Comparison of ENCODE assay signal across 9 mouse cellular contexts in the genomic region with DNA sequence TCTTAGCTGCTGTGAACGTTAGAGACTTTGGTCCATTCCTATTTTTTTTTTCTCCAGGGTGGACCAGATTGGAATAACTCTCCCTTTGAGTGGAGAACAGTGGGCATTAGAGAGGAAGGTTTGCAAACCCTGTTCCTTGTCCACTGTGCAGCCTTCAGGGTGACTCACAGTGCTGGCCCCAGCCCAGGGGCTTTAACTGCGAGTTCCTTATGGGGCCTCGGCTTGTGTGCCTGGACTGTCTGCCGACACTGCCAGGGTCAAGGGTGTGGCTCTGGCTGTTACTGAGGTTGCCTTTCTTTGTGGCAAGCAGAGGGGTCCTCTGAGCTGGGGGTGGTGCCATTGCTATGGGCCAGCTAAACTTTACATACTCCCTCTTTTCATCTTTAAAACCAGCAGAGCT. TPM values are rescaled to one million over a fixed set of nuclear protein-coding genes. Genes with fewer than 3 reads are reported as not detected.
DNase-seq lines count a peak whose midpoint lies in the region; ATAC-seq and TF ChIP-seq lines count a peak whose summit lies in the region.
"Had no signal": no experiment of that assay in that cellular context is flagged by ENCODE, and none has a peak within 500 bp of the region (broad histone marks: within the 10 kb centered on the region; RNA-seq: fewer than 3 reads in every experiment).

No protein-coding gene starts in this region.

- no peak for TF ChIP-seq EP300 in heart, adult 2 months (IDR thresholded peaks at IDR 0.05; ENCODE audit: insufficient read depth, low read depth, low read length)

- no peak overlapping the region for H3K4me2 ChIP-seq in stomach, embryonic 16.5 days (ENCODE audit: low read depth, low read length)
- H3K4me2 ChIP-seq: embryonic facial prominence, embryonic 12.5 days had no signal

- 51% methylated on average over 4 of the region's 4 CpGs for WGBS in heart, adult 2 months
- WGBS in stomach, embryonic 16.5 days = 36% methylated on average over 4 of the region's 4 CpGs

- no peak overlapping the region for H3K27ac ChIP-seq in heart, adult 2 months
- H3K27ac ChIP-seq in stomach, embryonic 16.5 days (ENCODE audit: low read length) = peak overlapping the region; percentile 60
- H3K27ac ChIP-seq: embryonic facial prominence, embryonic 12.5 days had no signal

- peaks cover 1% of the 10 kb centered on the region; the same call in 1 of the 2 replicates for H3K4me1 ChIP-seq in heart, adult 2 months (ENCODE audit: control insufficient read depth, insufficient read depth, low read length)
- H3K4me1 ChIP-seq in stomach, embryonic 16.5 days (ENCODE audit: control insufficient read depth, insufficient read depth, low read length) = peaks cover 26% of the 10 kb centered on the region

- TF ChIP-seq CTCF in heart, adult 2 months (IDR thresholded peaks at IDR 0.05) = no peak

- intact Hi-C loops in heart, adult 2 months (cut with DNase I) = loop anchor here (2.0 kb wide), 1 partner anchor 104 kb away; no protein-coding TSS in a partner anchor

- no peaks in the 10 kb centered on the region for H3K79me2 ChIP-seq in heart, adult 2 months (replicated peaks; ENCODE audit: control insufficient read depth, insufficient read depth, low read length)

- no peak for ATAC-seq in stomach, embryonic 16.5 days (ENCODE audit: insufficient read depth, low FRiP score)

- no peaks in the 10 kb centered on the region for H3K9me3 ChIP-seq in stomach, embryonic 16.5 days (replicated peaks; ENCODE audit: control insufficient read depth, low read length)
- H3K9me3 ChIP-seq: embryonic facial prominence, embryonic 12.5 days had no signal

- DNase-seq in cerebellum, adult 18-20 months = peak; percentile 54 to 59
- DNase-seq in cerebellum, adult 11 months = no peak
- peak; percentile 20 to 34 for DNase-seq in lung, postnatal 4 days
- DNase-seq in lung, adult 18-20 months = no peak
- DNase-seq in heart, adult 2 months = peak; percentile 28 to 47
- DNase-seq in kidney, postnatal 4 days = no peak
- no peak for DNase-seq in thymus, postnatal 4 days

- H3K4me3 ChIP-seq in heart, adult 2 months = no peak overlapping the region
- no peak overlapping the region for H3K4me3 ChIP-seq in stomach, embryonic 16.5 days (replicated peaks; ENCODE audit: low read length)
- H3K4me3 ChIP-seq: embryonic facial prominence, embryonic 12.5 days had no signal

- H3K36me3 ChIP-seq in heart, adult 2 months (ENCODE audit: control insufficient read depth, insufficient read depth, low read length) = no peaks in the 10 kb centered on the region
- no peaks in the 10 kb centered on the region for H3K36me3 ChIP-seq in stomach, embryonic 16.5 days (ENCODE audit: control insufficient read depth, insufficient read depth, low read length)

- H3K27me3 ChIP-seq in heart, adult 2 months (ENCODE audit: control insufficient read depth, insufficient read depth, low read length) = no peaks in the 10 kb centered on the region
- no peaks in the 10 kb centered on the region for H3K27me3 ChIP-seq in stomach, embryonic 16.5 days (ENCODE audit: control insufficient read depth, insufficient read depth, low read length)
- H3K27me3 ChIP-seq: embryonic facial prominence, embryonic 12.5 days had no signal

- H3K9ac ChIP-seq in heart, adult 2 months (ENCODE audit: low read depth, low read length) = no peak overlapping the region
- peak overlapping the region; percentile 38; the same call in 1 of the 2 replicates for H3K9ac ChIP-seq in stomach, embryonic 16.5 days (ENCODE audit: low read length)
- H3K9ac ChIP-seq: embryonic facial prominence, embryonic 12.5 days had no signal

- TF ChIP-seq POLR2A in heart, adult 2 months (IDR thresholded peaks at IDR 0.05; ENCODE audit: insufficient read depth, low read depth, low read length) = no peak

RNA-seq across cellular contexts. Expression of a gene that starts 5.8 kb away (rescaled TPM):
- total RNA-seq in heart, adult 2 months (2021) = 10 to 100 TPM; 16.1 to 18.9 TPM
- 32.6 and 32.7 TPM in 2 replicates for polyA plus RNA-seq in heart, adult 2 months (2012; rRNA removed)
- 55.4 and 63.1 TPM in 2 replicates for polyA plus RNA-seq in stomach, embryonic 16.5 days (2015; fragmentation: Nextera tagmentation; extraction: Ambion mirVana)

RNA-seq across cellular contexts. Expression of a gene that starts 23.5 kb away (rescaled TPM):
- total RNA-seq in heart, adult 2 months (2021) = 10 to 100 TPM; 47.9 to 53.1 TPM
- polyA plus RNA-seq in heart, adult 2 months (2012; rRNA removed) = 14.6 and 27.9 TPM in 2 replicates
- 480 and 562 TPM in 2 replicates for polyA plus RNA-seq in stomach, embryonic 16.5 days (2015; fragmentation: Nextera tagmentation; extraction: Ambion mirVana)

RNA-seq across cellular contexts. Expression of a gene that starts 41.1 kb away (rescaled TPM):
- under 1 TPM; 0.34 to 0.39 TPM for total RNA-seq in heart, adult 2 months (2021)
- polyA plus RNA-seq in heart, adult 2 months (2012; rRNA removed) = 0.37 and 0.38 TPM in 2 replicates
- 0.66 and 0.90 TPM in 2 replicates for polyA plus RNA-seq in stomach, embryonic 16.5 days (2015; fragmentation: Nextera tagmentation; extraction: Ambion mirVana)

RNA-seq across cellular contexts. Expression of a gene that starts 49.3 kb away (rescaled TPM):
- 100 to 1,000 TPM; 298 to 308 TPM for total RNA-seq in heart, adult 2 months (2021)
- polyA plus RNA-seq in heart, adult 2 months (2012; rRNA removed) = 313 and 426 TPM in 2 replicates
- polyA plus RNA-seq in stomach, embryonic 16.5 days (2015; fragmentation: Nextera tagmentation; extraction: Ambion mirVana) = 50.3 and 60.9 TPM in 2 replicates

Comparison
In these comparisons a context has a peak if more than half of its experiments do, and no peak if none do; other contexts are left out.
1. DNase-seq: peak in cerebellum, adult 18-20 months (2 of 2), lung, postnatal 4 days (2 of 2) and heart, adult 2 months (2 of 2); none in cerebellum, adult 11 months (single experiment), lung, adult 18-20 months (0 of 2), kidney, postnatal 4 days (0 of 2) and thymus, postnatal 4 days (single experiment).
2. RNA of a gene that starts 23.5 kb away (polyA plus RNA-seq): 480 to 562 TPM in stomach, embryonic 16.5 days; 14.6 to 27.9 TPM in heart, adult 2 months; every median in the first group is over 10 times any median in the second.